ENCODE assay signal across 14 mouse cellular contexts in the genomic region with DNA sequence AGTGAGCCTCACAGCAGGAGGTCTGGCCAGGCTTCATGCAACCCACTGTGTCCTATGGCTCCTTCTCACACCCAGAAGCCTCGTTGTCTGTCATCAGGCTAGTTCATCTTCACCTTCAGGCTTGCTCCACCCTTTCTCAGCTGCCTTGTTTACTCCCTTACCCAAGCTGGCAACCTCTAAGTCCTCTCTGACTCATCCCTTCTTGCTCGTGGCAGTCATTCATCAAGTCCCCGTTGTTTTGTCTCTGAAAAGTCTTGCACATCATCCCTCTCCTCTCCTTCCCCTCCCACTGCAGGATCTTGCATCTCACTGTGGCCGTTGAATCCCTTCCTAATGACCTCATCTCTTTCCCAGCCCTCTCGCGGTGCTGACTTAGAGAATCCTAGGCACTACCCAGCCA. TPM values are rescaled to one million over a fixed set of nuclear protein-coding genes. Genes with fewer than 3 reads are reported as not detected.
"Had no signal": no experiment of that assay in that cellular context is flagged by ENCODE, and none has a peak within 500 bp of the region (broad histone marks: within the 10 kb centered on the region; RNA-seq: fewer than 3 reads in every experiment).

No protein-coding gene starts in this region.

- DNase-seq: kidney, adult 9 months; kidney, postnatal 14 days; kidney, postnatal 4 days; liver, embryonic 13.5 days; lung, adult 2 months; lung, postnatal 14 days; lung, postnatal 4 days; midbrain, embryonic 14.5 days; right cerebral cortex, adult 18-20 months; right cerebral cortex, postnatal 14 days; right cerebral cortex, postnatal 4 days; thymus, postnatal 25 days had no signal

RNA-seq across cellular contexts. Expression of a gene that starts 35.1 kb away (rescaled TPM):
- total RNA-seq: megakaryocyte progenitor cell, adult 5-6 weeks; megakaryocyte-erythroid progenitor cell, adult 5-6 weeks had no signal
